In genomic region chr1:60621064-60621726, GRCm38 (mm10) we compare ENCODE assay signal across 15 mouse cellular contexts.
"Had no signal": no experiment of that assay in that cellular context is flagged by ENCODE, and none has a peak within 500 bp of the region (broad histone marks: within the 10 kb centered on the region; RNA-seq: fewer than 3 reads in every experiment).

No protein-coding gene starts in this region.

- H3K9me3 ChIP-seq: limb, embryonic 10.5 days; limb, embryonic 13.5 days; liver, embryonic 12.5 days; liver, embryonic 15.5 days had no signal

- H3K4me3 ChIP-seq: limb, embryonic 10.5 days; limb, embryonic 13.5 days; liver, embryonic 12.5 days; liver, embryonic 15.5 days had no signal

- H3K4me2 ChIP-seq: limb, embryonic 13.5 days; liver, embryonic 12.5 days; liver, embryonic 15.5 days; midbrain, embryonic 11.5 days had no signal

- H3K27ac ChIP-seq: kidney, postnatal 0 days; limb, embryonic 10.5 days; limb, embryonic 13.5 days; liver, embryonic 12.5 days; liver, embryonic 15.5 days; stomach, postnatal 0 days had no signal

- H3K4me1 ChIP-seq: liver, embryonic 12.5 days; liver, embryonic 15.5 days had no signal

- H3K36me3 ChIP-seq: limb, embryonic 10.5 days; limb, embryonic 13.5 days; liver, embryonic 12.5 days; liver, embryonic 15.5 days had no signal

- H3K9ac ChIP-seq: limb, embryonic 13.5 days; liver, embryonic 12.5 days; liver, embryonic 15.5 days had no signal

- DNase-seq: kidney, adult 18-20 months; kidney, adult 9 months; kidney, postnatal 25 days; liver; lung, adult 2 months; lung, postnatal 14 days; midbrain, embryonic 14.5 days; thymus, postnatal 25 days had no signal

- ATAC-seq: liver, embryonic 12.5 days had no signal

- H3K27me3 ChIP-seq: limb, embryonic 13.5 days; liver, embryonic 12.5 days; liver, embryonic 15.5 days had no signal
